Mouse (Mus musculus) urinary bladder, postnatal 25 days (tissue): ENCODE measurements around the gene Zan.

Experiments
- DNase-seq: peaks from one replicate; pipeline ENCODE4 v3.0.0; 2022; ENCODE audit warnings: low spot score

Zan gene

GRCm38 (mm10) chr5:137476964-137477363 lies at the start of gene Zan:
TSS of gene Zan (minus strand) at chr5:137477064.
- DNase-seq: no peak

- no peak for DNase-seq
Measured at GRCm38 (mm10) chr5:137526192-137526936, 49.5 kb upstream of the Zan start.

DNA sequence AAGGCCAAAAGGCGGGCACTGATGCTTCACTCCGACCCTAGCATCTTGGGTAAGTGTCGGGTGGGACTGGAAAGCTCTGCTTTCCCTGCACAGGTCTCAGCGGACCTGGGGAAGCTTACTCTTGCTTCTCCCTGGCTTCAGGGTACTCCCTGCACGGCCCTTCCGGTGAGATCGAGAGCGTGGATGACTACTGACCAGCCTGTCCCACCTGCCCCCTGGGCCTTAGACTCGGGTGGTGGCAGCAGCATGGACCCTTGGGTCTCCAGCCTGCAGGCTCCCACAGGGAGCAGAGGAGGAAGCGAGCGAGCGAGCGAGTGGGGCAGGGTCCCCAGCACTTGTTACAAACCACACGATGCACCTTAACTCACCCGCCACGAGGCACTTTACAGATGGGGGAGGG lies 48.6 kb upstream of the Zan start:
- no peak for DNase-seq

DNA sequence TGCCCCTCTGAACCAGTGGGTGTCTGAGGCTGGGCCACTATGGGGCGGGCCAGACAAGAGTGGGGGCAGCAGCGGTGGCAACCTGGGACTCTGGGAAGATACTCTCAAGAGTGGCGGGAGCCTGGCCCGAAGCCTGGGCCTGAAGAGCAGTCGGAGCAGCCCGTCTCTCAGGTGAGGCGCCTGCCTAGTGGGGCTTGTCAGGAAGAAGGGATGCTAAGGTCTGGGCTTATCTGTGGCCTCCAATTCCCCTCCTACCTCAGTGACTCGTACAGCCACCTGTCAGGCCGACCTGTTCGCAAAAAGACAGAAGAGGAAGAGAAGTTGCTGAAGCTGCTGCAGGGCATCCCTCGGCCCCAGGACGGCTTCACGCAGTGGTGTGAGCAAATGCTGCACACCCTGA lies 47.8 kb upstream of the Zan start:
- DNase-seq: no peak

GRCm38 (mm10) chr5:137524251-137524515 lies 47.3 kb upstream of the Zan start:
- DNase-seq: no peak

DNA sequence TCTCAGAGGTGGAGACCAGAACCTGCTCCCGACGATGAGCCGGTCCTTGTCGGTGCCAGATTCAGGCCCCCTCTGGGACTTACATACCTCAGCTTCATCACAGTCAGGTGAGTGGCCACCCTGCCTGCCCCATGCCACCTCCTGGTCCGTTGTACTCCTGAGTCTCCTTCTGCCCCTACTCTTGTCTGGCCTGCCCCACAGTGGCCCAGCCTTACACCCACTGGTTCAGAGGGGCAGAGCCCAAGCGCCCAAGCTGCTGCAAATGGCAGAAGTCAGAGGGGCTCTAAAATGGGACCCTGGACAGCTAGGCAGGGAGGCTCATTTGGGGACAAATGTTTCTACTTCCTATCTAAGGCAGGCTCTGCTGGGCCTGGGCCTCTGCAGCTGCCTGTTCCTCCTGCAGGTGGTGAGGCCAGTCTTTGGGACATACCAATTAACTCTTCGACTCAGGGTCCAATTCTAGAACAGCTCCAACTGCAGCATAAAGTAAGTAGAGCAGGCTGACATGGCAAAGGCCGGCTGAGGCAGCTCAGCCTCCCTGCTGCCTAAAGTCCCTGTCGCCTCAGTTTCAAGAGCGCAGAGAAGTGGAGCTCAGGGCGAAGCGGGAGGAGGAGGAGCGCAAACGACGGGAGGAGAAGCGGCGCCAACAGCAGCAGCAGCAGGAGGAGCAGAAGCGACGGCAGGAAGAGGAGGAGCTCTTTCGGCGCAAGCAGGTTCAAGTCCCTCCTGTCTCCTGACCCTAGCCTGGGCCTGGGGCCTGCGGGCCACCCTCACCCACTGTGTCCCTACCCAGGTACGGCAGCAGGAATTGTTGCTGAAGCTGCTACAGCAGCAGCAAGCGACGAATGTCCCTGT lies 46.8 kb upstream of the Zan start:
- DNase-seq: no peak

- no peak for DNase-seq
Measured at GRCm38 (mm10) chr5:137522711-137523110, 45.8 kb upstream of the Zan start.

DNA sequence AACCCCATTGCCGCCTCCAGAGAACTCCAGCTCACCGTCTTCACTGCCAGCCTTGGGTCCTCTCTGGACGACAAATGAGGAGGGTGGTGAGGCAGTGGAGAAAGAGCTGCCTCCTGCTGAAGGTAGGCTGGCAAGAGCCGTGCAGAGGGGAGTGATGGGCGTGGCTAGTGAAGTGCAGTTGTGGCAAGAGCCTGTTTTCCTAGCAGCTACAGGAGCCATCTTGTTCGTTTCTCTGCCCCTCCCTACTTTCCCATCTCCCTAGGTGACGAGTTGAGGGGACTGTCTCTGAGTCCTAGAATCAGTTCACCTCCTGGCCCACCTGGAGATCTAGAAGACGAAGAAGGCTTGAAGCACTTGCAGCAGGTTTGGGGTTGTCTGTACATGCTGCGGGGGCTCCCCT lies 45.0 kb upstream of the Zan start:
- DNase-seq: no peak

GRCm38 (mm10) chr5:137519691-137520550 lies 43.1 kb upstream of the Zan start:
- no peak for DNase-seq

GRCm38 (mm10) chr5:137518436-137518835 lies 41.6 kb upstream of the Zan start, which contains the start of gene Gigyf1:
TSS of gene Gigyf1 (plus strand) at chr5:137518548.
- no peak for DNase-seq

DNA sequence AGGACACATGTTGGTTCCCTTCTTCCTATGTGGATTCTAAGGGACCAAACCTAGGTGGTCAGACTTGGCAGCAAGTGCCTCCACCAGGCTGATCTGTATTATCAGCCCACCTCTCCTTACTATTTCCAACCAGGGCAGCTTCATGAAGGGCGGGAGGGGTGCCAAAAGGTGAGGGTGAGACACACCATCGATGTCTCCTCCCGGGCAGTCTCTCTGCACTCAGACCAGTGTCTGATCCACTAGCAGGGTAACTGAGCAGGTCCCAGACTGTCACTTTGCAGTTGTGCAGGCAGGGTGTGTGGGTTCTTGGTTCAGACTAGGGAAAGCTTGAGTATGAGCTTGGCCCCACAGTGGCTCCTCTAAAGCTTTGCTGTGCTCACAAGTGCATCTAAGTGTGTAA lies 37.9 kb upstream of the Zan start:
- no peak for DNase-seq

DNA sequence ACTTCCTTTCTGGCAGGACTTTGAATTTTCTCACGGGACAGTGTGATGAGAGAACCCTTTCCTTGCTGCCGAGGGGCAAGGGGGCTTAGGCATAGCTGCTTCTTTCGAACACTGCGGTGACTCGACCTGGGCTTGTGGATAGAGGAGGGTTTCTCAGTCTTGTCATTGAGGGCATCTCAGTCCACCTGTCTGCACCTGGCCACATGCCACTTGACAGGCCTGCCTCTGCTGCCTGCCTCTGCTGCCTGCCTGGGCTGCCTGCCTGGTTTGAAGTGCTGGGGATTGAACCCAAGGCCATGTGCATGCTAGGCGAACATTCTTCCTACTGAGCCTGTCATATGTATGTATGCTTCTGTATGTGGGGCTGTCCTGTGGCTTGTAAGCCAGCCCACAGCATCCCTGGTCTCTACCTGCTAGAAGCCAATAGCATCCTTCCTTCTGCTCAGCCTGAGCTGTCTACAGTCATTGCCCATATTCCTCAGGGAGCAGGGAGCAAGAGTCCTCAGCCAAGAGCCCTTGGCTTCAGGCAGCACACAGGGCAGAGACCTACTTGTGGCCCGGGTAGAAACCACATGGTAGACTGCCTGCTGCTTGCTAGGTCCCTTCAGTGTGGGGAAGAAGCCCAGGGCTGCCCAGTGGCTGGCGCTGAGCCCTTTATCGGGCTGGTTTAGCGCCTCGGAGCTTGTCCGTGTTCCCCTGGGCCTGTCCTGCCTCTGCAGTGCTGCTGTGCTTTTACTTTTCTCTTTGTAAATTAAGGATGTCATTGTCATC lies 37.3 kb upstream of the Zan start:
- no peak for DNase-seq

DNA sequence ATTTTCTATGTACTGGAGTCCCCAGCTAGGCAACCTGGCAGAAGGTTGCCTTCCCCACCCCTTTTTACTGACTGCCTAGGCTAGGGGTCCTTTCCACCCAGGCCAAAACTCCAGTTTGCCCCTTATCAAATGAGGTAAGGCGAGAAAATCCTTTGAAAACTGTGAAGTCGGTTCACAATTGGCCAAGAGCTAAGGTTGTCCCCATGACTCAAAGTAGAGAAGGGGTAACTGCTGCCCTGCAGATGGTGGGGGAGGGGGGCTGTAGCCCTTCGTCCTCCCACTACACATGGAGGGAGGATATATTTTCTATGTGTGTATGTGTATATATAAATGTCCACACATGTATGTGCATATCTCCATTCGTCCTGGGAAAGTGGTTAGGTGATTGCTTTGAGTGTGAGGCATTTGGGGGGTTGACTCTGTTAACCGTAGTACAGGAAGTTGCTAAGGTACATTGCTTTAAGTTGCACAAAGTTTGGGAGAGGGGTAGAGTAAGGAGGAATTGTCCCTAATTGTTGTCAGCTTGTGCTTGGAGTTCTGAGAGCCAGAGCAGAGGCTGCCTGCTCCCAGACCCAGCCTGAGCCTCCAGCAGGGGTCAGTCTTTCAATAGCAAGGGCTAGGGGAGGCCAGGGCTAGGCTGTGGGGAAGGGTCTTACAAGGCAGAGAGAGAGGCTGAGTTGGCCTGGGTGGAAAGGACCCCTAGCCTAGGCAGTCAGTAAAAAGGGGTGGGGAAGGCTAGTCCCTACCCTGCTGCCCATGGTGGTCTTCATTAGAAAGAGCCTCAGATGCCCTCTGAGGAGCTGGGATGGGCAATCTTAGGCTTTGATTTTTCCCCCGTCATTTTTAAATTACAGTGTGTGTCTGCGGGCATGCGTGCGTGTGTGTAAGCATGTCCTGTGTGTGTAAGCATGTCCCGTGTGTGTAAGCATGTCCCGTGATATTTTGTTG lies 36.3 kb upstream of the Zan start:
- DNase-seq: no peak

- DNase-seq: no peak
Measured at GRCm38 (mm10) chr5:137511706-137512105, 34.8 kb upstream of the Zan start.

DNA sequence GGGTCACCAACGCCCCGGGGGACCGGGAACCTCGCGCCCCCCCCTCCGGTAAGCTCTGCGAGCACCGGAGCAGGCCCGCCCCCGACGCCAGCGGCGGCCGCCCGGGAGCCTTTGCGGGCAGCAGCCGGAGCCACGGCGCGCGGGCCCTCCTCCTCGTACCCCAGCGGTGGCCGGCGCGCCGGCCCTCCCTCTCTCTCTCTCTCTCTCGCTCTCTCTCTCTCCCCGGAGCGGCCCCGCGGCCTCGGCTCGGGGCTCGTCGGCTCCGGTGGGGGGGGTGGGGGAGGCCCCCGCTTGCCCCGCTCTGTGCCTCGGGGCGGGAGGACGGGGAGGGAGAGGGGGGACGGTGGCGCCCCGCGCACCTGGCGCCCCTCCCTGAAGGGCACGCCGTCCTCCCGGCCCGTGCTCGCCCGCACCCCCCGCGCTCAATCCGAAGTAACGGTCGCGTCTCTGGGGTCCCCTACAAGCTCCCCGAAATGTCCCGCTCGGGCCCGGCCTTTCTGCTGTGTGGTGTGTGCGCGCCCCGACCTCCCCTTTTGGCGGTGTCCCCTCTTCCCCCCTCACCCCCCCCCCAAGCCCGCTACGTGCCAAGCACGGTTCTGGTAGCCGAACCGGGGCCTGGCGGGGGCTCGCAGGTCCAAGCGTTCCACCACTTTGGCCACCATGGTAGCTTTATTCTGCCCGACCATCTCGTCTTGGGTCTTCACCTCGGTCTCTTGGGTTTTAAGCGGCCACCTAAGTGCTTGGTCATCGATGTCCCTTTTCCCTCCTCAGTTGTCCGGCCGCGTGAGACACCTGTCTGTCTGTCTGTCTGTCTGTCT lies 33.9 kb upstream of the Zan start:
- no peak for DNase-seq

DNA sequence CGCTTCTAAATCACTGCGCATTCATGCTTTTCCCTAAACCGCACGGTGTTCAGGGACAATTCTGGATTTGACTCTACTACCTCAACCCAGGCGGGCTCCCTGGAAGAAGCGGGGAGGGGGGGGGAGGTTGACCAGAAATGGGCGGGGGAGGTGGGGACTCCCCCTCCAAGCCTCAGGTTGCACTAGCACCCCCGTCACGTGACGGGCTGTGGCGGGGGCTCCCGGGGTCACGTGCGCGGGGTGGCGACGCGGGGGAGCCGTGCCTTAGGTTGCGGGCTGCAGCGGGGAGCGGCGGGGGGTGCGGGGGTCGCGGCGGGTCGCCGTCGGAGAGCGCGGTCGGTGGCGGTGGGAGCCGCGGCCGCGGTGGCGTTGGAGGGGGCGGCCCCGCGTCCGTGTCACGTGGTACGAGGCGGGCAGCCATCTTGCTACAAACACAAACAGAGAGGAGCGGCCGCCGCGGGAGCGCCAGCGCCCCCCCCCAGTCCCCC lies 33.2 kb upstream of the Zan start:
- peak; percentile 68 for DNase-seq

- no peak for DNase-seq
Measured at GRCm38 (mm10) chr5:137504041-137504440, 27.2 kb upstream of the Zan start.

DNA sequence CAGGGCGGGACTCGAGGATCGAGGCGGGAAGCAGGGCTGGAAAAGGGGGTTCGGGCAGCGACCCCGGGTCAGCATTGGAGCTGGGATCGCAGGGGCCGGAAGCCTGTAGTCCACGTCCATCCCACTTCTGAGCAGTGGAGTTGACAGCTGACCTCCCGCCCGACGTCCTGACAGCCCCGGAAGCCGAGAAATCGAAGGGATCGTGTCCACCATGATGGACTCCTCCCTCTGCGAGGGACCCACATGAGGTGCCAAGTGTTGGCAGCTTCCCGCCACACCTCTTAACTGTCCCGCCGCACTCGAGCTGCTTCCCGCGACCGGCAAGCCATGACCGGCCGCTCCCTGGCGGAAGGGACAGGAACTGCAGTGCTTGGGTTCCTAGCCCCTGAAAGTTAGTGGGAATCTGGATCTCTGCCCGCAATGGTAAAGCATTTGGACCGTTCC lies 25.8 kb upstream of the Zan start:
- DNase-seq: peak; percentile 76
